Mouse (Mus musculus) retina, postnatal 7 days (tissue): Measurements from ENCODE around the gene Pdcd2l.

Experiments
- DNase-seq: peaks from one replicate; pipeline ENCODE4 v3.0.0-alpha.2; 2012; ENCODE audit warnings: low read depth, low spot score

Gene Pdcd2l

GRCm38 (mm10) chr7:34196132-34197128, at the start of gene Pdcd2l:
Gene Pdcd2l (minus strand): TSS chr7:34196661.
- DNase-seq, result peak; percentile 84

- no peak for DNase-seq
Observed at GRCm38 (mm10) chr7:34242176-34242575, 45.7 kb upstream of the Pdcd2l start.

GRCm38 (mm10) chr7:34238086-34238485, 41.6 kb upstream of the Pdcd2l start:
- no peak for DNase-seq

- DNase-seq, result no peak
Observed at GRCm38 (mm10) chr7:34235602-34236001, 39.1 kb upstream of the Pdcd2l start.

- DNase-seq, result no peak
Observed at GRCm38 (mm10) chr7:34234610-34235561, 38.4 kb upstream of the Pdcd2l start.

- peak; percentile 95 for DNase-seq
Observed at GRCm38 (mm10) chr7:34233909-34234609, 37.6 kb upstream of the Pdcd2l start.

GRCm38 (mm10) chr7:34232785-34233725, 36.6 kb upstream of the Pdcd2l start:
- no peak for DNase-seq

GRCm38 (mm10) chr7:34230116-34230515, 33.7 kb upstream of the Pdcd2l start, which contains the start of gene Gpi1:
Gene Gpi1 (minus strand): TSS chr7:34230336.
- peak; percentile 74 for DNase-seq

- DNase-seq, result no peak
Observed at GRCm38 (mm10) chr7:34229691-34230111, 33.2 kb upstream of the Pdcd2l start.

GRCm38 (mm10) chr7:34229153-34229552, 32.7 kb upstream of the Pdcd2l start:
- no peak for DNase-seq

GRCm38 (mm10) chr7:34228641-34229040, 32.2 kb upstream of the Pdcd2l start:
- DNase-seq, result no peak

- DNase-seq, result no peak
Observed at GRCm38 (mm10) chr7:34226846-34227245, 30.4 kb upstream of the Pdcd2l start.

- DNase-seq, result no peak
Observed at GRCm38 (mm10) chr7:34226086-34226485, 29.6 kb upstream of the Pdcd2l start.

GRCm38 (mm10) chr7:34224308-34224707, 27.8 kb upstream of the Pdcd2l start:
- DNase-seq, result no peak

- DNase-seq, result no peak
Observed at GRCm38 (mm10) chr7:34222340-34222739, 25.9 kb upstream of the Pdcd2l start.

GRCm38 (mm10) chr7:34221594-34222250, 25.3 kb upstream of the Pdcd2l start:
- DNase-seq, result no peak

- DNase-seq, result no peak
Observed at GRCm38 (mm10) chr7:34218496-34218895, 22.0 kb upstream of the Pdcd2l start.

GRCm38 (mm10) chr7:34216474-34216873, 20.0 kb upstream of the Pdcd2l start:
- no peak for DNase-seq

GRCm38 (mm10) chr7:34215481-34215880, 19.0 kb upstream of the Pdcd2l start:
- no peak for DNase-seq

GRCm38 (mm10) chr7:34214644-34215043, 18.2 kb upstream of the Pdcd2l start:
- no peak for DNase-seq
